Mouse (Mus musculus) small intestine, adult 2 months (tissue): ENCODE measurements around the gene Sppl3.

Experiments used
- CTCF ChIP-seq: fragments of 200-500 bp; IDR thresholded peaks from 2 replicates; pipeline ENCODE4 v1.5.1; 2012; ENCODE audit warnings: low read depth, mild to moderate bottlenecking, control low read depth, inconsistent platforms, low read length, moderate library complexity, mixed read lengths; ENCODE audit not compliant: insufficient replicate concordance, insufficient read length; ENCODE audit errors: extremely low read depth
- POLR2A ChIP-seq: fragments of 200-500 bp; IDR thresholded peaks from 2 replicates; pipeline ENCODE4 v1.6.1; 2012; ENCODE audit warnings: low read depth, mild to moderate bottlenecking, control low read depth, inconsistent platforms, low read length, moderate library complexity

DNA sequence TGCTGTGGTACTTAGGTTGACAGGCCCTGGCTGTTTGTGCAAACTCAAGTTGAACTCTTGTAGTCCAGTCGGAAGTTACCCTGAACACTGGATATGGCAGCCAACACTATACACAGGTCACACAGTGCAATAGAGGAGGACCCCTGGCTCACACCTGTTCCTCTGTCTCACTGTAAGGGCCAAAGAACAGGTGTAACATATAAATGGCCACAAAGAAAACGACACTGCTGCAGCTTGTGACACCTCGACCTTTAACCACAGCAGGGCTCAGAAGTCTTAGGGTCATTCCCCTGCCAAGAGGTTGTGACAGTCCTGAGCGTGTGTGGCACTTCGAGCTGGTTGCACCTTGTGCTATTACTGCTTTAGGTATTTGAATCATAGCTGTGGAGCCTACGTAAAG lies 89.5 kb downstream of the Sppl3 start:
- TF ChIP-seq CTCF (no peak), POLR2A (no peak)
